Mouse (Mus musculus): Measurements from ENCODE around the gene 1700129C05Rik. TPM values are rescaled to one million over a fixed set of nuclear protein-coding genes. Genes with fewer than 3 reads are reported as not detected.

The 1700129C05Rik gene
- not detected in 2 replicates for total RNA-seq (2021)
- long read RNA-seq, experiment 1, result 0 reads
- long read RNA-seq, experiment 2, result 0 reads

GRCm38 (mm10) chr14:59142793-59143192 is at the start of gene 1700129C05Rik:
Gene 1700129C05Rik, minus strand, starts transcription at chr14:59142893.
- no peak for DNase-seq

GRCm38 (mm10) chr14:59186121-59186520 is 43.4 kb upstream of the 1700129C05Rik start:
- no peak for DNase-seq

GRCm38 (mm10) chr14:59185514-59185913 is 42.8 kb upstream of the 1700129C05Rik start:
- DNase-seq, result no peak

GRCm38 (mm10) chr14:59182732-59183131 is 40.0 kb upstream of the 1700129C05Rik start:
- no peak for DNase-seq

- no peak for DNase-seq
Observed at GRCm38 (mm10) chr14:59178649-59179048, 36.0 kb upstream of the 1700129C05Rik start, which contains the start of gene Gm5142. Gene Gm5142, minus strand, starts transcription at chr14:59178749.

- peak; percentile 56 for DNase-seq
Observed at GRCm38 (mm10) chr14:59157016-59157698, 14.5 kb upstream of the 1700129C05Rik start.

GRCm38 (mm10) chr14:59155589-59155988 is 12.9 kb upstream of the 1700129C05Rik start:
- DNase-seq, result peak; percentile 6

GRCm38 (mm10) chr14:59114281-59114680 is 28.4 kb downstream of the 1700129C05Rik start:
- no peak for DNase-seq

- peak; percentile 3 for DNase-seq
Observed at GRCm38 (mm10) chr14:59104006-59104605, 38.6 kb downstream of the 1700129C05Rik start.

GRCm38 (mm10) chr14:59093601-59094000 is 49.1 kb downstream of the 1700129C05Rik start:
- DNase-seq, result no peak

- DNase-seq, result peak; percentile 59
Observed at GRCm38 (mm10) chr14:59084396-59084795, 58.3 kb downstream of the 1700129C05Rik start.

Other genes with a start within 250 kb of the 1700129C05Rik start
- gene Gm5142, start 35.9 kb upstream of the 1700129C05Rik start, total RNA-seq (2021), result not detected in 2 replicates
- gene Rcbtb1, start 58.3 kb upstream of the 1700129C05Rik start, total RNA-seq (2021), result 25.5 and 32.2 TPM in 2 replicates
- not detected in 2 replicates for gene Gm6904, start 117.3 kb upstream of the 1700129C05Rik start, total RNA-seq (2021)
- 0.37 and 0.56 TPM in 2 replicates for gene Phf11a, start 154.6 kb upstream of the 1700129C05Rik start, total RNA-seq (2021)
- gene Phf11b, start 198.5 kb upstream of the 1700129C05Rik start, total RNA-seq (2021), result 0.82 and 3.0 TPM in 2 replicates
- gene Phf11d, start 222.6 kb upstream of the 1700129C05Rik start, total RNA-seq (2021), result 4.1 and 6.5 TPM in 2 replicates

All from adrenal gland, postnatal 14 days (tissue).